Comparison of ENCODE assay signal across 18 mouse cellular contexts in genomic region chr11:95783958-95784357, GRCm38 (mm10). TPM values are rescaled to one million over a fixed set of nuclear protein-coding genes. Genes with fewer than 3 reads are reported as not detected.
"Had no signal": no experiment of that assay in that cellular context is flagged by ENCODE, and none has a peak within 500 bp of the region (broad histone marks: within the 10 kb centered on the region; RNA-seq: fewer than 3 reads in every experiment).

No protein-coding gene starts in this region.

- DNase-seq: liver, postnatal 0 days; lung, adult 2 months; lung, postnatal 4 days; right cerebral cortex, postnatal 14 days; thymus, adult 2 months; thymus, postnatal 25 days; thymus, postnatal 4 days had no signal

- H3K4me2 ChIP-seq: liver, embryonic 15.5 days; lung, embryonic 15.5 days; midbrain, embryonic 11.5 days; midbrain, embryonic 13.5 days; midbrain, embryonic 15.5 days; neural tube, embryonic 12.5 days; stomach, embryonic 15.5 days had no signal

- H3K9me3 ChIP-seq: liver, embryonic 15.5 days; lung, embryonic 15.5 days; midbrain, embryonic 15.5 days; neural tube, embryonic 12.5 days; stomach, embryonic 15.5 days had no signal

- H3K27me3 ChIP-seq: liver, embryonic 15.5 days; lung, embryonic 15.5 days; midbrain, embryonic 13.5 days; midbrain, embryonic 15.5 days; neural tube, embryonic 12.5 days; stomach, embryonic 15.5 days had no signal

- H3K4me1 ChIP-seq: midbrain, embryonic 13.5 days; midbrain, embryonic 15.5 days; neural tube, embryonic 12.5 days; stomach, embryonic 15.5 days had no signal

- H3K4me3 ChIP-seq: liver, embryonic 15.5 days; lung, embryonic 15.5 days; megakaryocyte, embryonic 14.5 days; midbrain, embryonic 13.5 days; midbrain, embryonic 15.5 days; neural tube, embryonic 12.5 days; stomach, embryonic 15.5 days had no signal

- H3K27ac ChIP-seq: liver, embryonic 15.5 days; lung, embryonic 15.5 days; midbrain, embryonic 13.5 days; midbrain, embryonic 15.5 days; neural tube, embryonic 12.5 days; stomach, embryonic 15.5 days; stomach, postnatal 0 days had no signal

- ATAC-seq: liver, postnatal 0 days; lung, postnatal 0 days; midbrain, embryonic 13.5 days; midbrain, embryonic 15.5 days had no signal

- H3K9ac ChIP-seq: liver, embryonic 15.5 days; liver, postnatal 0 days; lung, embryonic 15.5 days; midbrain, embryonic 13.5 days; midbrain, embryonic 15.5 days; neural tube, embryonic 12.5 days; stomach, embryonic 15.5 days had no signal

- H3K36me3 ChIP-seq: lung, embryonic 15.5 days; midbrain, embryonic 13.5 days; midbrain, embryonic 15.5 days; neural tube, embryonic 12.5 days; stomach, embryonic 15.5 days had no signal

RNA-seq across cellular contexts. Expression of gene Phospho1, which starts 40.3 kb away (rescaled TPM):
- polyA plus RNA-seq: midbrain, embryonic 11.5 days; midbrain, embryonic 13.5 days; midbrain, embryonic 15.5 days; midbrain, postnatal 0 days; neural tube, embryonic 12.5 days had no signal
